Mouse (Mus musculus) spleen, embryonic (tissue): ENCODE measurements around the gene Sh3bgrl2.

ENCODE experiments used
- CTCF ChIA-PET: fragments of 350-600 bp; sonication (Branson Sonifier 250); formaldehyde crosslinking; loops from one replicate; lab custom pipeline; 2022; lab: Charles Lee

Gene Sh3bgrl2

DNA sequence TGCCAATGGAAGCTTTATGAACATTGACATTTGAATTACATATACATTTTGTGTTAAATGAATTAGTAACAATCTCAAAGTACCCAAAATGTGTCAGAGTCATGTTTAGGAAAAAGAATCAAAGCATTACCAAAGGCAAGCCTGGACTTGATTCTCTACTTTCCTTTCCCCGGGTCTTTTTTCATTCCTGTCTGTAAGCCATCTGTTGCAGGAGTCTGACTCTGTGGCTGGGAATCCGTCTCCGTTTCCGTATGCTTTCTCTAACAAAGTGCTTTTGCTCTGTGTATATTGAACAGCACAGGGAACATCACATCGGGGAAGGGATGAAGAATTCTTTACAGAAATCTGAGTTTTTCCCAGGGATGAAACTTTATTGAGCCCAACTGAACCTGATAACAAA, 77.0 kb downstream of the Sh3bgrl2 start:
- CTCF ChIA-PET, result interaction anchor here (0.7 kb wide), 1 partner anchor 17 kb away, joined by 4 read pairs; no protein-coding TSS in a partner anchor

DNA sequence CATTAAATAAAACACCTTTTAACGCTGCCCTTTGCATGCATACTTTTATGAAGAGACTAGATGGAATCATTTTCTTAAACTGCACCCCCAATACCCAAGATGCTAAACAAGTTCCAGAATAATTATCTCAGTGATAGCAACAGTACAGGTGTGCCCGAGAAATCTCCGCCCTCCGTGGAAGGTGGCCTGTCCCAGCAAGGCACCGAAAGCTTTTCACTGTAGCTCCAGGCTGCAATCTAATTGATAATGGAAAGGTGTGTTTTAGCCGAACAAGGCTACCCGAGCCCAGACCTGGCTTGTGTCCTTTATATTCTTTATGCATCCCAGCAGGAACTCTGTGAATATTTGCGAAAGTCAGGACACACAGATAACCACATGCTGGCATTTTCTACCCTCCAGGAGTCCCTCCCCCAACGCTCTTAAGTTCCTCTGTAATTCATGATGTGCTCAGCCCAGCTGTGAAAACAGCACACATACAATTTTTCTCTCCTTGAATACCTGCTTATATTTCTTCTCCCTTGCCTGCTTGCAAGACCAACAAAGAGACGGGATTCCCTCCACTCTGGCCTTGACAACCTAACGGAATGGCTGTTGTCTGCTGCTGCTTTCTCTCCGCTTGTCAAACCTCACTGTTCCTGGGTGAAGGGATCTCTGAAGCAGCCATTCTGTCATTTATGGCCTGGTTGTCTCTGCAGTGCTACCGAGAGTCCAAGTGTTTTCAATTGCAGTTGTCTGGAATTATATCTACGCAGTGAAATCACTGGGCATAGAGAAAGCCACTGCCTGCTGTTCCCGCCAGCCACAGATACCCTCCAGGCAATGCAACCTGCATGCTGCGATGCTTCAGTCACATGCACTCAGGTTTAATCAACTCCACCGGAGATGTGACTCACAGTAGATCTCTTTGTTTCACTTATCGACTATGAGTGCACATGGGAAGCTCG, 80.8 kb downstream of the Sh3bgrl2 start:
- CTCF ChIA-PET, result no interaction called here

- CTCF ChIA-PET, result no interaction called here
Measured at GRCm38 (mm10) chr9:83630341-83630740, 82.2 kb downstream of the Sh3bgrl2 start.

DNA sequence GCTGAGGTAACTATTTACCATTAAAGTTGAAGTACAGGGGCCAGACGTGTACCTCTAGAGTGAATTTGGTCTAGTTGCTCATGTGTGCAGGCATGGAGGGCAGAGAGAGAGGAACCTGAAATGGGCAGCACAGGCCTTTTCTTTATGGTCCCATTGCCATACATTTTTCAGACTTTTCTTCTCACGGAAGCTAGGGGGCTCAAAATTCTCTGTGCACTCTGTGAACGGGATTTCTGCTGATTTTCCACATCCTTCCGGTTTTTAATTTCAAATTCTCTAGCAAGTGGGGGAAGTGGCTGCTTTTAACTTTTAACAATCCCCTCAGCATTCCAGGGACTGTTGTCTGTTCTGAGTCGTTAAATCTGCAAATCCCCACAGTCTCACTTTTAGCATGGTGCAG, 83.8 kb downstream of the Sh3bgrl2 start:
- CTCF ChIA-PET, result no interaction called here

DNA sequence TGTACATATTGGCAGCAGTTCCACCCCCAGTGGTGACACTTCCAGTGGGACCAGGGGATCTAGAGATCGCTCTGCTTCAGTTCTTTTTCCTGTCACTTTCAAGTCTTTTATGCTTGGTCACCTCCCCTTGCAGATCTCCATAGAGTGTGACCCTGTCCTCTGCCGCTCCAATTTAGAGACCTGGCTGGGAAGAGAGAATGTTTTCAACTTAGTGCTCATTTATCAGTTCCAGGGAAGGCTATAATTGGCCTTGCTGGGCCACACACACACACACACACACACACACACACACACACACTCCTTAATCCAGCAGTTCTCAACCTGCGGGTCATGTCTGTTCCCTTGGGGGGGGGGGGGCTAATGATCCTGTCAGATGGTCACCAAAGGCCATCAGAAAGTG, 86.6 kb downstream of the Sh3bgrl2 start:
- CTCF ChIA-PET, result no interaction called here

- CTCF ChIA-PET, result no interaction called here
Measured at GRCm38 (mm10) chr9:83635997-83636396, 87.9 kb downstream of the Sh3bgrl2 start.

- CTCF ChIA-PET, result no interaction called here
Measured at GRCm38 (mm10) chr9:83643139-83643538, 95.0 kb downstream of the Sh3bgrl2 start.

DNA sequence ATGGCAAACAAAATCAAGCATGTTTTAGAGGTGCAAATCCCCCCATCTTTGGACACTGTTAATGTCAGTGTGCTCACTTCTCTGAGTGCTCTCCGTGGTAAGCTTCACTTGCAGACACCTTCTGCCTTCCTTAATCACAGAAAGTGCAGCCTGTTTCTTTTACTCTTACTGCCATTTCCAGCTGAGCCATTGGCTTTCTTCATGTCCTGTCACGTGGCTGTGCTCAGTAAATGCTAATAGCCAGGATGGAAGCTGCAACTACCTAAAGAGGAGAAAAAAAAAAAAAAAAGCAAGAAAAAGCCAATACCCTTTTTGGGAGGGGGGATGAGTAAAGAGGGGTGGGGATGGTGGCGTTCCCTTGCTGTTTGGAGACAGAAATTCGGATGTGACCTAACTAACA, 95.7 kb downstream of the Sh3bgrl2 start:
- CTCF ChIA-PET, result interaction anchor here (0.6 kb wide), 1 partner anchor 23 kb away, joined by 3 read pairs; no protein-coding TSS in a partner anchor

GRCm38 (mm10) chr9:83646215-83646614, 98.1 kb downstream of the Sh3bgrl2 start:
- CTCF ChIA-PET, result no interaction called here

DNA sequence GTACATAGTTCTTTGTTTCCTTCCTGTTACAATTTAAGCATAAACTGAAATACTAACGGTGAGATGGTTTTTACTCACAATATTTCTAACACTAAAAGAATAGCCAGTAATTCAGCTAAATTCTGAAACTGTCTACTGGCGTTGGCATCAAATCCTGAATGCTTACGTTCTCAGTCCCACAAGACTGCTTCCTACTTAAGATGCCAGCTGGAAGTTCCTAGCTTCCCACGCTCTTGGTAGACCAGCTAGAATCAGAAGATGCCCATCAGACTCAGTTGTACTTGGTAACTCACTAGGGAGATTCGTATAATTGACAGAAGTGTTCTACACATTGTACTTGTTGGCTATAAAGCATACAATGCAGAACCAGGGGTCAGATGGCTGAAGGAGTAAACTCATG, 98.6 kb downstream of the Sh3bgrl2 start:
- CTCF ChIA-PET, result no interaction called here

DNA sequence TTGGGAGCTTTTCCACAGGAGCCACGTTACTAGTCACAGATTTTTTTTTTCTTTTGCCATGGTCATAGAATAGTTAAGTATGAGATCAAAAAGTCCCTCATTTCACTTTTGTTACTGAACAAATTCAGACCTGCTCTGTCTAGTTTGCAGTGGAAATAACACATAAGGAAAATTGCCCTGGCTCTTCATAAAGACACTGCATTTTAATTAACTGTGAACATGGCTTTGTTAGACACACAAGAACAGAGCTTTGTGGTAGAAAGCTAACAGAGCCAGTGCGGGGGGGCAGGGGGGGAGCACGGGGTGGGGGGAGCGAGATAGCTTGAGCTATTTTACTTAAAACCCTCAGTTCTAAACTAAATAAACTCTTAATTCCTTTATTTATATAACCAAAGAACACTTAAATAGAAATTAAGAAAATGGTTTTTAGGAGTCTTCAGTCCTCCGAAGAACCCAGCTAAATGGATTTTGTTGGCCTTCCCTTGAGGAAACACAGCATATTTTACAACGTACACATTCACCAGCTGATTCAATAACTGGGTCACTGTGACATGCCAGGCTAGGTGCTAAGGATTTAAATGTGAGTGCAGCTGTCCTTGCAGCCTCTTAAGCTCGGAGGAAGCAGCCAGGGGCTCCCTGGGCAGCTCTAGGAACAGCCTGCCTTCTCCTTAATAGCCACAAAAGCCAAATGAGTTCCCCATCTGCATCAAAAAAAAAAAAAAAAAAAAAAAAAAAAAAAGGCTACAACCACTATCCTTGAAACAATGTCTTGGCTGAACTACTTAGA, 100.0 kb downstream of the Sh3bgrl2 start:
- CTCF ChIA-PET, result no interaction called here

- CTCF ChIA-PET, result interaction anchor here (0.6 kb wide), 1 partner anchor 41 kb away, joined by 3 read pairs; no protein-coding TSS in a partner anchor
Measured at GRCm38 (mm10) chr9:83648733-83649132, 100.6 kb downstream of the Sh3bgrl2 start.

DNA sequence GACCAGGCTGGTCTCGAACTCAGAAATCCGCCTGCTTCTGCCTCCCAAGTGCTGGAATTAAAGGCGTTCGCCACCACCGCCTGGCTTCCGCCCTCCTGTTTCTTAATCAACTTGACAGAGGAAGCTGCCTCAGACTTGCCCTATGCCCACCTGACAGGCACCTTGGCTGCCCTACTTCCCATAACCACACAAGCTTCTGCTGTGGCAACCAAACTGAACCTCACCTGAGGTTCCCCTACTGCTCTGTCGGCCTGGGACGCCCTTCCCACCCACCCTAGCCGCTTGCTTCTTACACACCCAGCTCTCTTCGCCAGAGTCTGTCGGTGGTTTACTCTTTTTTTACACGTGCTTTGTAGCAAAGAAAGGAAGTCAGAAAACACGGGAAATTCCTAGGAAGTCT, 103.9 kb downstream of the Sh3bgrl2 start:
- CTCF ChIA-PET, result no interaction called here

GRCm38 (mm10) chr9:83652590-83653172, 104.6 kb downstream of the Sh3bgrl2 start:
- CTCF ChIA-PET, result interaction anchor here (0.6 kb wide), 1 partner anchor 215 kb away, joined by 19 read pairs; no protein-coding TSS in a partner anchor

- CTCF ChIA-PET, result no interaction called here
Measured at GRCm38 (mm10) chr9:83654601-83655000, 106.5 kb downstream of the Sh3bgrl2 start.

GRCm38 (mm10) chr9:83656960-83657651, 109.0 kb downstream of the Sh3bgrl2 start:
- CTCF ChIA-PET, result interaction anchor here (0.6 kb wide), 2 partner anchors 31 to 680 kb away, joined by 3 to 5 read pairs; no protein-coding TSS in a partner anchor

GRCm38 (mm10) chr9:83657652-83658002, 109.5 kb downstream of the Sh3bgrl2 start:
- CTCF ChIA-PET, result no interaction called here

DNA sequence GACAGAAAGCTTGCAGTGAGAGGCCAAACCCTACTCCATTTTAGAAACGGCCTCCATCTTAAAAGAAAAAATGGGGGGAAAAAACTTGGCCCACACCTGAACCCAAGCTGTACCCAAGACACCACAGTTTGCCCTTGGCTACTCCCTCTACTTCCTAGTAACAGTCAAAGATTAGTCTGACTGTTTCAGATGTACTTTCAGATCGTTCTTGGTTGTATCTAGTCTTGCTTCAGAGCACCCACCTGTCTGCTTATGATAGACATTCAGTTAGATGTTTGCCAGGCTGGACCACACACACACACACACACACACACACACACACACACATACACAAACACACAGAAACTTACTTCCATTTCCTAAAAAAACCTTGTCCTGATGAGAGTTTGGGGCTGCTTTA, 111.0 kb downstream of the Sh3bgrl2 start:
- CTCF ChIA-PET, result no interaction called here

GRCm38 (mm10) chr9:83661811-83662210, 113.7 kb downstream of the Sh3bgrl2 start:
- CTCF ChIA-PET, result interaction anchor here (0.6 kb wide), 1 partner anchor 51 kb away, joined by 4 read pairs; no protein-coding TSS in a partner anchor

DNA sequence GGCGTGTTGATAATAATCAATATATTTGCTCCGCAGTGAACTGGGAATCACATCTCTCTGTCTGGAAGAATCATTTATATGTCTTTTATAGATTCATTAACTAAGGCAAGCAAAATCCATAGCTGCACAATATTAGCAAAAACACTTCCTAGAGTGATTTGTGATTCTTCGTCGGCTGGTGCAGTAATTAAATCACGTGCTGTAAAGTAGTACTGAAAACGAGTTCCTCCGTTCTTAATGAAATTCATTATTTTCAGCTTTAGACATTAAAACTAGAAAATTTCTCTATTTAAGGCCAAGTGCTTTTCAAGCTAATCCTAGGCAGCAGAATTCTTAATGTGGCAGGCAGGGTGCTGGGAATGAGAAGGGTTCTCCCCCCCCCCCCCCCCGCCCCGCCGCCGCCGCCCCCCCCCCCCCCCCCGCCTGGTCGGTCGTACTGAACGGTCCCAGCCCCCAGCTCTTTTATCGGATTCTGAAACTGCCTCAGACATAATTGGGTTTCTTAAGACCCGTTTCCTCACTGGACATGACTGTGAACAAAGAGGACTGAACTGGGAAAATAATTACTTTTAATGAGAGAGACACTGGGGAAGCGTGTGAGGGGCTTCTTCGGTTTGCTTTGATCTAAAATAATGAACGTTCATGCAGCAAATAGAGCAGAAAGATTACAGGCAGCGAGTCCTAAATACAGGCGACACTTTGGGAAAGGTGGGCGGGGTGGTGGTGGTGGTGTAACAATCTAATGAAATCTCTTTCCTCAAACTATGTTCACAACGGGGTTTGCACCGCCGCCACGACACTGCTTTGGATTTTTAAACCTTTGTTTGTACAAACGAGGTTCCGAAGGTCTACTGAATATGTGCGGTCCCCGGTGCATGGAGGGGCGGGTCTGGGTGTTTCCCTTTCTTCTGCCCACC, 116.1 kb downstream of the Sh3bgrl2 start:
- CTCF ChIA-PET, result no interaction called here
